Mouse (Mus musculus) lung, adult 2 months (tissue): Measurements from ENCODE around the gene Cep152. TPM values are rescaled to one million over a fixed set of nuclear protein-coding genes. Genes with fewer than 3 reads are reported as not detected.

Experiments
- DNase-seq: peaks from one replicate; pipeline ENCODE4 v3.0.0; 2022
- H3K4me1 ChIP-seq: fragments of 200-500 bp; 2 replicates; pipeline ENCODE4 v1.6.1; 2011; ENCODE audit warnings: low read length; ENCODE audit not compliant: control insufficient read depth, insufficient read depth
- H3K4me3 ChIP-seq: fragments of 200-500 bp; replicated peaks from 2 replicates; pipeline ENCODE3; 2011; ENCODE audit warnings: low read depth, mild to moderate bottlenecking, control low read depth, low read length; ENCODE audit errors: extremely low read depth
- CTCF ChIP-seq: fragments of 200-500 bp; IDR thresholded peaks from 2 replicates; pipeline ENCODE4 v1.5.1; 2011; ENCODE audit warnings: mild to moderate bottlenecking, low read length, control low read depth; ENCODE audit not compliant: insufficient read depth
- POLR2A ChIP-seq: fragments of 200-500 bp; IDR thresholded peaks from 2 replicates; pipeline ENCODE4 v1.6.1; 2011; ENCODE audit warnings: low read depth, mild to moderate bottlenecking, control low read depth, low read length, borderline replicate concordance; ENCODE audit errors: extremely low read depth
- WGBS: fragments of 180-500 bp; shearing (Covaris S2); methylation state at CpG from one replicate; pipeline ENCODE4 v1.1.7; 2018; 5-methylcytosine and 5-hydroxymethylcytosine counted together
- polyA plus RNA-seq: library from polyadenylated mRNA; depleted of rRNA; stranded (reverse); fragments of >200 nt; gene quantifications from 2 replicates; pipeline ENCODE4 v1.2.3, GENCODE M21; 2012

Cep152 gene
- polyA plus RNA-seq, 1 experiment: 1.2 TPM

DNA sequence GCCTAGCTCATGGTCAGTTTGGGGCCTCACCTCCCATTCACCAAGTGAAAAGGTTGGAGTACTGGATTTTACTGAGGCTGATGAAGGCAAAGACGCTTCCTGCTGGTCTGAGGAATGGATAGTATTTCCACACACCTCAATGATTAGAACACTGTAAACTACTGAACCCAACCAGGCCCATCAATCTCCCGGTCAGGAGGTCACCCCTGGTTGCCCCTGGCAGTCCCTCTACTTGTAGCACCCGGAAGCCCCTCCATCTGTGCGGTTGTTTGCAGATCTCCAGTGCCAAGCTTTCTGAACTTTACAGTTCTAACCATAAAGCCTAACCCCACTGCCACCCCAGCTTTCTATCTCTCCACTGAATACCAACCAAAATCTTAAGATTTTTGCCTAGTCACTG lies 36.2 kb upstream of the Cep152 start:
- 68% methylated on average over 4 of the region's 4 CpGs for WGBS
- no peak for DNase-seq
- H3K4me3 ChIP-seq: no peak overlapping the region
- TF ChIP-seq CTCF: no peak
- TF ChIP-seq POLR2A: no peak
- no peaks in the 10 kb centered on the region for H3K4me1 ChIP-seq

DNA sequence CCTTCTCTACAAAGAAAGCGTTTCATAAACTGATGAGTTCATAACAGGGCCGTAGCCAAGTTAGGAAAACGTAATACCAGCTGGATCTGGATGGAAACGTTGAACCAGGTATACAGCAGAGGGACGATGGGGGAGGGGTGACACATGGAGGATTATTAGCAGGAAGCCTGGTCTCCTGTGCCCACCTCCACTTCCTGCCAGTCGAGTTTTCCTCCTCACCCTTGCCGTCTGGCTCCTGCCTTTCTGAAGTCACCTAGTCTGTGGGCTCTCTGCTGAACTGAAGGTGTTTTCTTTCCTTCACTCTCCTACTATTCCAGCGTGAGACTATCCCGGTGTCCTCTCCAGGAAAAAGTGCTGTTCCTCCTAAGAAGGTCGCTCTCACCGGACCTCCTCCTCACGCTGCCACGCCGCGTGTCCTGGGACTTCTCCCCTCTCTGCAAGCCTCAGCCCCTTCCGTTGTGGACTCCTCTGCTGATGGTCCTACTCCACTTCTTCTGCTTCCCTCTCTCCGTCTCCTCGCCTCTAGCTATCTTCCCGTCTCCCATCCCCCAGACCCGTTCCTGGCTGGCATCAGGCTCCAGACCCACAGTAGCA lies 35.7 kb upstream of the Cep152 start:
- DNase-seq: no peak
- no peak overlapping the region for H3K4me3 ChIP-seq
- WGBS: 35% methylated on average over 20 of the region's 20 CpGs
- H3K4me1 ChIP-seq: no peaks in the 10 kb centered on the region
- TF ChIP-seq CTCF (no peak), POLR2A (no peak)

GRCm38 (mm10) chr2:125659823-125660536 lies 35.1 kb upstream of the Cep152 start:
- TF ChIP-seq CTCF: peak; percentile 69
- no peak for TF ChIP-seq POLR2A
- no peaks in the 10 kb centered on the region for H3K4me1 ChIP-seq
- no peak overlapping the region for H3K4me3 ChIP-seq
- DNase-seq: peak; percentile 42
- WGBS: 8% methylated on average over 10 of the region's 10 CpGs

DNA sequence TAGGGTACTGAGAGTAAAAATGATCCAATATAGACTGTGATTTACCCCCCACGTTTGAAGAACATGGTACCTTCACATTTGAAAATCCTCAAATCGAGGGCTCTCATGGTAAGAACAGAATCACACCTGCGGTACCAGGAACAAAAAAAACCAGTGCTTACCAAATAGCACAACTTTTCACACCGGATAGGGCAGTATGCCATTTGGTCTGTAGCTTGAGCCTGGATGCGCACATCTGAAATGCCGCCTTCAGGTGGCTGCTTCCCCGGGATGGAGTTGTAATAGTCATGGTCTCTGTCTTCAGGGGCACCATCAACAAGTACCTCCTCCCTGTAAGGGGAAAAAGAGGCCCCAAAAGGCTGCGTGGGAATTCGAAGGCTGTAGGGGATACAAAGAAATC lies 30.5 kb upstream of the Cep152 start:
- 92% methylated on average over 9 of the region's 9 CpGs for WGBS
- H3K4me3 ChIP-seq: no peak overlapping the region
- H3K4me1 ChIP-seq: 0 out of 2 replicates have a peak, but pooled peaks cover 4% of the 10 kb centered on the region
- TF ChIP-seq POLR2A: no peak
- DNase-seq: no peak

DNA sequence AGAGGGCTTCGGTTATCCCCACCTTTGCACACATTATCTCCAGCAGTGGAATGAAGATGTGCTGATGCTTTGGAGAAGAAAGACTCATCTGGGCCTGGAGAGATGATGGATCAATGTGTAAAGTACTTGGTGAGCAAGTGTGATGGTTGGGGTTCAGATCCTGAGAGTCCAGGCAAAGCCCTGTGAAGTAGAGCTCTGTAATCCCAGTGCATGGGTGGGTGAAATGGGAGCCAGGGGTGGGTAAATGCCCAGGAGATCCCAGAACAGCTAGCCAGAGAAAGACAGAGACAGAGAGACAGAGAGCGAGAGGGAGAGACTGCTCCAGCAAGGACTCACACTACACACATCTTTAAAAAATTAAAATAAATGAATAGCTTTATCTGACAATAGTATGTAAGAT lies 28.4 kb upstream of the Cep152 start:
- TF ChIP-seq POLR2A: no peak
- TF ChIP-seq CTCF: no peak
- WGBS: 95% methylated on average over 2 of the region's 2 CpGs
- DNase-seq: no peak
- 0 out of 2 replicates have a peak, but pooled peaks cover 4% of the 10 kb centered on the region for H3K4me1 ChIP-seq
- H3K4me3 ChIP-seq: no peak overlapping the region

- peak overlapping the region; percentile 51 for H3K4me3 ChIP-seq
- no peak for TF ChIP-seq POLR2A
- TF ChIP-seq CTCF: no peak
- DNase-seq: no peak
- 40% methylated on average over 8 of the region's 8 CpGs for WGBS
- 0 out of 2 replicates have a peak, but pooled peaks cover 4% of the 10 kb centered on the region for H3K4me1 ChIP-seq
Observed at GRCm38 (mm10) chr2:125651563-125651962, 26.6 kb upstream of the Cep152 start.

- TF ChIP-seq CTCF (no peak), POLR2A (no peak)
- Histone ChIP-seq H3K4me1 (0 out of 2 replicates have a peak, but pooled peaks cover 4% of the 10 kb centered on the region), H3K4me3 (no peak overlapping the region)
- 81% methylated on average over 14 of the region's 14 CpGs for WGBS
- no peak for DNase-seq
Observed at GRCm38 (mm10) chr2:125650742-125651352, 25.9 kb upstream of the Cep152 start.

- TF ChIP-seq CTCF (no peak), POLR2A (no peak)
- H3K4me3 ChIP-seq: no peak overlapping the region
- 87% methylated on average over 5 of the region's 5 CpGs for WGBS
- 0 out of 2 replicates have a peak, but pooled peaks cover 4% of the 10 kb centered on the region for H3K4me1 ChIP-seq
- no peak for DNase-seq
Observed at GRCm38 (mm10) chr2:125650038-125650437, 25.1 kb upstream of the Cep152 start.

DNA sequence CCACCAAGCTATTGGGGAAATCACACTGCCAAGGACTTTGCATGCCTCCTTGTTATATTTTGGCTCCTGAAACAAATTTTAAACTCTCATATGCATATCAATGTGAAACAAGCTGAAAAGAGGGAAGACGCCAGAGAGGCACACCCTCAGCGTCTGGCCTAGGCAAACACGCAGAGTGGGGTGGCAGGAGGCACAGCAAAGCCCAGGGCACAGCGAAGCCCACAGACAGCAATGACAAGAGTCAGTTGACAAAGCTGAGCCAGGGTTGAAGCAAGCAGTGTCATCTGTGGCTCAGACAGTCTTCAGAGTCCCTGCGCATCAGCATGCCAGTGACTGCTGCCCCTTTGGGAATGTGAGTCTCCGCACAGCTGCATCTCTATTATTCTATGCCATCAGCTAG lies 20.0 kb upstream of the Cep152 start:
- 85% methylated on average over 6 of the region's 6 CpGs for WGBS
- DNase-seq: no peak
- Histone ChIP-seq H3K4me1 (no peaks in the 10 kb centered on the region), H3K4me3 (no peak overlapping the region)
- TF ChIP-seq POLR2A: no peak
- TF ChIP-seq CTCF: no peak
